Mouse (Mus musculus) midbrain, postnatal 0 days (tissue): Measurements from ENCODE around the gene Fam174b. TPM values are rescaled to one million over a fixed set of nuclear protein-coding genes. Genes with fewer than 3 reads are reported as not detected.

Source experiments
- ATAC-seq: fragments of 200-750 bp; cut with Nextera tagmentation; 2 replicates; pipeline ENCODE4 v1.8.0; 2017; ENCODE audit warnings: moderate number of reproducible peaks, mild to moderate bottlenecking, moderate TSS enrichment, moderate library complexity; ENCODE audit not compliant: low FRiP score
- DNase-seq: peaks from one replicate; pipeline ENCODE4 v3.0.0-alpha.2; 2015; ENCODE audit warnings: low spot score
- H3K27ac ChIP-seq: fragments of 300-500 bp; sonication (generic); 2 replicates; pipeline ENCODE4 v1.5.1; 2014; ENCODE audit warnings: low read depth, mild to moderate bottlenecking, low read length, mixed read lengths
- H3K27me3 ChIP-seq: fragments of 300-500 bp; sonication (generic); 2 replicates; pipeline ENCODE4 v1.6.1; 2014; ENCODE audit warnings: low read length, control low read depth, mixed read lengths; ENCODE audit not compliant: insufficient read depth
- H3K36me3 ChIP-seq: fragments of 300-500 bp; sonication (generic); 2 replicates; pipeline ENCODE4 v1.6.1; 2014; ENCODE audit warnings: low read length, control low read depth, mixed read lengths; ENCODE audit not compliant: insufficient read depth
- H3K4me1 ChIP-seq: fragments of 300-500 bp; sonication (generic); 2 replicates; pipeline ENCODE4 v1.6.1; 2014; ENCODE audit warnings: mild to moderate bottlenecking, control low read depth, antibody characterized with exemption, low read length, mixed read lengths; ENCODE audit not compliant: insufficient read depth
- H3K4me2 ChIP-seq: fragments of 300-500 bp; sonication (generic); 2 replicates; pipeline ENCODE4 v1.6.1; 2014; ENCODE audit warnings: low read depth, mild to moderate bottlenecking, low read length, mixed read lengths; ENCODE audit not compliant: poor library complexity, severe bottlenecking
- H3K4me3 ChIP-seq: fragments of 300-500 bp; sonication (generic); 2 replicates; pipeline ENCODE4 v1.5.1; 2014; ENCODE audit warnings: low read depth, mild to moderate bottlenecking, low read length, moderate library complexity
- H3K9ac ChIP-seq: fragments of 300-500 bp; sonication (generic); replicated peaks from 2 replicates; pipeline ENCODE4 v1.6.1; 2014; ENCODE audit warnings: mild to moderate bottlenecking, low read length, moderate library complexity, mixed read lengths; ENCODE audit not compliant: poor library complexity, severe bottlenecking
- H3K9me3 ChIP-seq: fragments of 300-500 bp; sonication (generic); 2 replicates; pipeline ENCODE4 v1.6.1; 2016; ENCODE audit warnings: low read length, control low read depth
- CTCF ChIP-seq: IDR thresholded peaks from 2 replicates; pipeline ENCODE4 v1.5.1; 2016; ENCODE audit warnings: antibody characterized with exemption, mild to moderate bottlenecking
- WGBS: fragments of 180-500 bp; shearing (Covaris S2); extraction: QIAGEN DNeasy Blood & Tissue Kit; methylation state at CpG from one replicate; pipeline ENCODE4 v1.1.7; 2014; 5-methylcytosine and 5-hydroxymethylcytosine counted together
- polyA plus RNA-seq: library from polyadenylated mRNA; unstranded; fragments of >200 nt; fragmentation: Nextera tagmentation; extraction: Ambion mirVana; gene quantifications from 2 replicates; pipeline ENCODE4 v1.2.1, GENCODE M21; 2015
- total RNA-seq: library from RNA; depleted of rRNA; stranded (reverse); fragments of >200 nt; gene quantifications from 2 replicates; pipeline ENCODE4 v1.2.3, GENCODE M21; 2014

Fam174b gene
- total and polyA plus RNA-seq, 2 experiments from 2014 or later = 27.7 to 28.9 TPM

- no peaks in the 10 kb centered on the region for H3K36me3 ChIP-seq
- H3K4me2 ChIP-seq = no peak overlapping the region
- DNase-seq = no peak
- ATAC-seq = no peak
- H3K4me3 ChIP-seq = no peak overlapping the region
- 75% methylated on average over 5 of the region's 5 CpGs for WGBS
- H3K9ac ChIP-seq = no peak overlapping the region
- TF ChIP-seq CTCF = no peak
- H3K27me3 ChIP-seq = no peaks in the 10 kb centered on the region
- H3K9me3 ChIP-seq = no peaks in the 10 kb centered on the region
- H3K27ac ChIP-seq = no peak overlapping the region
- no peaks in the 10 kb centered on the region for H3K4me1 ChIP-seq
Observed at GRCm38 (mm10) chr7:73745903-73746302, 5.8 kb downstream of the Fam174b start.

GRCm38 (mm10) chr7:73746836-73747235, 6.7 kb downstream of the Fam174b start:
- 46% methylated on average over 4 of the region's 4 CpGs for WGBS
- Histone ChIP-seq H3K4me3 (no peak overlapping the region), H3K36me3 (no peaks in the 10 kb centered on the region), H3K9ac (no peak overlapping the region), H3K27me3 (no peaks in the 10 kb centered on the region), H3K9me3 (no peaks in the 10 kb centered on the region), H3K27ac (no peak overlapping the region), H3K4me2 (no peak overlapping the region), H3K4me1 (no peaks in the 10 kb centered on the region)
- TF ChIP-seq CTCF = no peak
- peak; percentile 35 for DNase-seq
- ATAC-seq = no peak

- WGBS = 85% methylated on average over 3 of the region's 3 CpGs
- no peaks in the 10 kb centered on the region for H3K36me3 ChIP-seq
- H3K9me3 ChIP-seq = no peaks in the 10 kb centered on the region
- H3K27me3 ChIP-seq = no peaks in the 10 kb centered on the region
- no peak overlapping the region for H3K27ac ChIP-seq
- no peak for TF ChIP-seq CTCF
- H3K4me2 ChIP-seq = no peak overlapping the region
- no peak for ATAC-seq
- no peaks in the 10 kb centered on the region for H3K4me1 ChIP-seq
- DNase-seq = no peak
- no peak overlapping the region for H3K4me3 ChIP-seq
- H3K9ac ChIP-seq = no peak overlapping the region
Observed at GRCm38 (mm10) chr7:73747531-73747930, 7.4 kb downstream of the Fam174b start.

- Histone ChIP-seq H3K27me3 (no peaks in the 10 kb centered on the region), H3K4me2 (no peak overlapping the region), H3K36me3 (no peaks in the 10 kb centered on the region), H3K9me3 (no peaks in the 10 kb centered on the region), H3K4me3 (no peak overlapping the region), H3K9ac (no peak overlapping the region), H3K4me1 (no peaks in the 10 kb centered on the region), H3K27ac (no peak overlapping the region)
- no peak for ATAC-seq
- no peak for DNase-seq
- no peak for TF ChIP-seq CTCF
- WGBS = 86% methylated on average over 5 of the region's 5 CpGs
Observed at GRCm38 (mm10) chr7:73748437-73749108, 8.5 kb downstream of the Fam174b start.

- ATAC-seq (no peak), DNase-seq (no peak)
- WGBS = 92% methylated on average over 2 of the region's 2 CpGs
- TF ChIP-seq CTCF = peak; percentile 29
- Histone ChIP-seq H3K9ac (no peak overlapping the region), H3K9me3 (no peaks in the 10 kb centered on the region), H3K27me3 (no peaks in the 10 kb centered on the region), H3K36me3 (no peaks in the 10 kb centered on the region), H3K4me3 (no peak overlapping the region), H3K4me2 (no peak overlapping the region), H3K4me1 (no peaks in the 10 kb centered on the region), H3K27ac (no peak overlapping the region)
Observed at GRCm38 (mm10) chr7:73749339-73749738, 9.2 kb downstream of the Fam174b start.

GRCm38 (mm10) chr7:73749983-73750382, 9.9 kb downstream of the Fam174b start:
- DNase-seq (no peak), ATAC-seq (no peak)
- H3K36me3 ChIP-seq = no peaks in the 10 kb centered on the region
- H3K4me1 ChIP-seq = no peaks in the 10 kb centered on the region
- H3K27ac ChIP-seq = no peak overlapping the region
- no peak for TF ChIP-seq CTCF
- no peaks in the 10 kb centered on the region for H3K27me3 ChIP-seq
- 84% methylated on average over 7 of the region's 7 CpGs for WGBS
- H3K9ac ChIP-seq = no peak overlapping the region
- H3K4me2 ChIP-seq = no peak overlapping the region
- H3K9me3 ChIP-seq = no peaks in the 10 kb centered on the region
- H3K4me3 ChIP-seq = no peak overlapping the region
